Mouse (Mus musculus): ENCODE results near the gene Nagpa. TPM values are rescaled to one million over a fixed set of nuclear protein-coding genes. Genes with fewer than 3 reads are reported as not detected.

The Nagpa gene
- polyA plus RNA-seq, 1 experiment from 2014 or later: 21.9 TPM

DNA sequence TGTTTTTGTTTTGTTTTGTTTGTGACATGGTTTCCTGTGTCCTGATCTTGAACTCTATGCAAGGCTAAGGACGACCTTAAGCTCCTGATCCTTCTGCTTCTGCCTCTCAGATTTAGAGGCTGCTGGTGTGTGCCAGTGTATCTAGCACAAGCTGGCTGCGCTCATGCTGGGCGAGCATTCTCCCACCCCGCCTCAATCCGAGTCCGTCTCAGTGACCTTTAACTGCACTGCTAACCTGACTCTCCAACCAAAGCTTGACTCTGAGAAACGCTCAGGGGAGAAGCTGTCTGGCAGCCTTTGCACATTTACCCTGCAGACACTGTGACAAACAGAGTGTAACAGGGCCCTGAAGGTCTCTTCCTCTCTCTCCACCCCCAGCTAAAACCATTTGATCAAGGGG, 18.1 kb downstream of the Nagpa start:
- H3K9me3 ChIP-seq: no peaks in the 10 kb centered on the region

DNA sequence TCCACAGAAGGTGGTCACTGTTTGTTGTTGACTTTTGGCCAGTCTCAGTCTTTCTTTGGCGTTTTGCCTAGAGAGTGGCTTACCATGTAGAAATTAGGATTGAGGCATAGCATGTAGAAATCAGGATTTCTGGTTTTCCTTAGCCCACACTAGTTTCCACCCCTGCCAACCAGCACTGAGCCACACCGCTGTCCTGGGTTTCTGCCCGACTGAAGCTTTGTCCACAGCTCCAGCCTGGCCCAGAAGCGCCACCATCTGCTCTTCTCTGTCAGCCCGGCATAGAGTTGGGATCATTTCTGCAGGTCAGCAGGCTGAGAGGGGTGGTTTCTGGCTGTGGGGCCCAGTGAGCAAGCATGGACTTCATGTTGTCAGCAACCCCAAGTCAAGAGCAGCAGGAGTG, 18.9 kb downstream of the Nagpa start:
- Histone ChIP-seq H3K4me3 (no peak overlapping the region), H3K27me3 (0 out of 2 replicates have a peak, but pooled peaks cover 3% of the 10 kb centered on the region), H3K36me3 (no peaks in the 10 kb centered on the region), H3K9ac (no peak overlapping the region), H3K9me3 (no peaks in the 10 kb centered on the region), H3K4me1 (no peaks in the 10 kb centered on the region), H3K4me2 (no peak overlapping the region), H3K27ac (no peak overlapping the region)
- no peak for ATAC-seq (ENCODE audit: insufficient number of reproducible peaks, low FRiP score, low TSS enrichment, low read depth)
- 80% methylated on average over 5 of the region's 5 CpGs for WGBS

More for the DNA sequence above, 18.1 kb downstream of the Nagpa start:
- 73% methylated on average over 7 of the region's 7 CpGs for WGBS
- H3K4me3 ChIP-seq: no peak overlapping the region
- ATAC-seq (ENCODE audit: insufficient number of reproducible peaks, low FRiP score, low TSS enrichment, low read depth): no peak
- H3K4me2 ChIP-seq: no peak overlapping the region
- 0 out of 2 replicates have a peak, but pooled peaks cover 2% of the 10 kb centered on the region for H3K27me3 ChIP-seq
- no peak overlapping the region for H3K27ac ChIP-seq
- H3K36me3 ChIP-seq: no peaks in the 10 kb centered on the region
- no peaks in the 10 kb centered on the region for H3K4me1 ChIP-seq
- no peak overlapping the region for H3K9ac ChIP-seq

DNA sequence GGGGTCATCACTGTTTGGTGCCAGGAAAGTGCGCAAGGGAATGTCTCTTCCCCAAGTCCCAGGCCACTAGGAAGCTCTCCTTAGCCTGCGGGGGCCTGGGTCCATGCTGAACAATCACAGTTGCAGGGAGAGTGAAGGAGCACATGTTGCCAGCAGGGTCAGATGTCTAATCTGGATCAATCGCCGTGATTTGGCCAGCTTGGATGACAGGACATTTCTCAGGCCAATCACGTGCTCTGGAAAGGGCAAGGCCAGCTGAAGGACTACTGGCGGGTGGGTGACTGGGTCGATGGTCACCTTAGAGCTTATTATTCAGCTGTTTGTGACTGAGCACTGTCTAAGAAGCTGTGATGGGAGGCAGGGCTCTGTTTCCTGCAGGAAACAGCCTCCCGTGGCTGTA, 19.7 kb downstream of the Nagpa start:
- H3K4me1 ChIP-seq: no peaks in the 10 kb centered on the region
- H3K27ac ChIP-seq: no peak overlapping the region
- no peaks in the 10 kb centered on the region for H3K36me3 ChIP-seq
- H3K9me3 ChIP-seq: no peaks in the 10 kb centered on the region
- no peak overlapping the region for H3K4me3 ChIP-seq
- no peak overlapping the region for H3K9ac ChIP-seq
- no peak for ATAC-seq (ENCODE audit: insufficient number of reproducible peaks, low FRiP score, low TSS enrichment, low read depth)
- WGBS: 54% methylated on average over 8 of the region's 8 CpGs
- no peak overlapping the region for H3K4me2 ChIP-seq
- H3K27me3 ChIP-seq: 0 out of 2 replicates have a peak, but pooled peaks cover 3% of the 10 kb centered on the region

DNA sequence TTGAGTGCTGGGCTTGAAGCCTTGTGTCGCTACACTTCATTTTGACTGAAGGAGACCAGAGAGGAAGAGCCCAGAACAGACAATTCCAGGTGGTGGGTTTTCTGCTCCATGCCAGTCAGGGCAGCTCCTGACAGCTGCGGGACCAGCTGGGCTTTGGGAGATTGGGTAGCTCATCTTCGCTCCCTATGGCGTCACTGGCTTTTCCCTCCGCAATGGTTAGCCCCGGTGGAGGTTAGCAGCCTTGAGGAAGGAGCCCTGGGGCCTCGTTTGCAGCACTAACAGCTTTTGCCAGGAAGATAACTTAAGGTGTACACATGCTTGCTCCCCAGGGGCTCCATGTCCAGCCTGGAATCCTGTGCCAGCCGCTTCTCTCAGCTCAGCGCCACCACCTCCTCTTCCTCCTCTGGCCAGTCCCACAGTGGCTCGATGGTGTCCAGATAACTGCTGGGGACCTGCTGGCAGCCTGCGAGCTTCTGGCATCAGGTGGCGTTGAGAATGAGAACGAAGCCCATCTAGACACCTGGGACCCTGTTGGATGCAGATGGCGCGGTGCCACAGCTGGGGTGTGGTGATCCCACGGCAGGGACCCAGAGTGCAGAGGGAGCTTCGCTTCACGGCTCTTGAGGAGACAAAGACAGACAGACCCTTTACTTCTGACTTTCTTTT, 20.4 kb downstream of the Nagpa start:
- no peak for ATAC-seq (ENCODE audit: insufficient number of reproducible peaks, low FRiP score, low TSS enrichment, low read depth)
- H3K27ac ChIP-seq: no peak overlapping the region
- H3K4me1 ChIP-seq: no peaks in the 10 kb centered on the region
- no peaks in the 10 kb centered on the region for H3K36me3 ChIP-seq
- 0 out of 2 replicates have a peak, but pooled peaks cover 3% of the 10 kb centered on the region for H3K27me3 ChIP-seq
- no peak overlapping the region for H3K9ac ChIP-seq
- H3K4me3 ChIP-seq: no peak overlapping the region
- no peak overlapping the region for H3K4me2 ChIP-seq
- WGBS: 79% methylated on average over 18 of the region's 18 CpGs
- no peaks in the 10 kb centered on the region for H3K9me3 ChIP-seq

DNA sequence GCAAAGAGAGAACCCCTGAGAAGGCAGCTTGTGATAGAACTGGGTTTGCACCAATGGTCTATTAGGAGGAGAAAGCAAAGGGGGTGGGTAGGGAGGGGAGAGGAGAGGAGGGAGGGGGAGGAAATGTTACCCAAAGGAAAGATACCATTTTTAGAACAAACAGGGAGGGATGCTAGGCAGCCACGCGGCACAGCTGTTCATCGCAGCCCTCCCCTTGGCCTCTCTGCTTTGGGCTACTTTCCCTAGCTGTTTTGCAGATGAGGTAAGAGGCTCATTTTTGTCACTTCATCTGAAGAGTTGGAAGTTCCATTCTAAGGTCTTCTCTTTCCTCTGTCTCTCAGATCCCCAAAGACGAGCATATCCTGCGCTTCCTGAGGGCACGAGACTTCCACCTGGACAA, 31.2 kb downstream of the Nagpa start:
- Histone ChIP-seq H3K9me3 (no peaks in the 10 kb centered on the region), H3K27ac (no peak overlapping the region), H3K4me2 (no peak overlapping the region), H3K9ac (no peak overlapping the region), H3K27me3 (no peaks in the 10 kb centered on the region), H3K4me1 (no peaks in the 10 kb centered on the region), H3K36me3 (no peaks in the 10 kb centered on the region), H3K4me3 (no peak overlapping the region)
- 88% methylated on average over 6 of the region's 6 CpGs for WGBS
- no peak for ATAC-seq (ENCODE audit: insufficient number of reproducible peaks, low FRiP score, low TSS enrichment, low read depth)

DNA sequence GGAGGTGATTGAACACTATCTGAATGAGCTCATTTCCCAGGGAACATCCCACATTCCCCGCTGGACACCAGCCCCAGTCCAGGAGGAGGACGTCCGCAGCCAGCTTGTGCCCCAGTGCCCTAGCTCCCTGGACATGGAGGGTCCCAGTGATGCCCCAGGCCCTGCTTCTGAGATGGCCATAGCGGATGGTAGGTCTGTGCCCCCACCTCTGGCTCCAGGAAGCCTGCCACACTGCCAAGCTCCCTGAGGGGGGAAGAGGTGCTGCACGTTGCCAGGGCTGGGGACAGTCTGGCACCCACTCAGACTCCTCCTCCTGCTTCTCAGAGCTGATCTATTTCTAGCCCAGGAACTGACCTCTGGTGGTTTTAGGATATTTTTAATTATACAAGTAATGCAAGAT, 35.0 kb downstream of the Nagpa start:
- H3K9me3 ChIP-seq: no peaks in the 10 kb centered on the region

DNA sequence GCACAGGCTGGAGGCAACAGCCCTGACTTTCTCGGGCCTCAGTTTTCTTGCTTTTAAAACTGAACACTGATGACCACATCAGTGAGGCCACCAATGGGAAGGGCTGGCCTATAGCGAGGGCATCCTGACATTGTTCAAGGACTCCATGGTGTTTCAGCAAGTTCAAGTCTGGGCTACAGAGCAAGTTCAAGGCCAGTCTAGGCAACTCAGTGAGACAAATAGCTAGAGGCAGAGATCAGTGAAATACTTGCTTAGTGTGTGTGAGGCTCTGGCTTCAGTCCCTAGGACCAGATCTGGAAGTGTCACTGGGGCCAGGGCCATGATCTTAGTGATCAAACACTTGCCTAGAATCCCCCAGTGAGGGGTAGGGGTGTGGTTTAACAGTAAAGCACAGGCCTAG, 35.8 kb downstream of the Nagpa start:
- no peak overlapping the region for H3K9ac ChIP-seq
- H3K4me1 ChIP-seq: no peaks in the 10 kb centered on the region
- ATAC-seq (ENCODE audit: insufficient number of reproducible peaks, low FRiP score, low TSS enrichment, low read depth): no peak
- 72% methylated on average over 2 of the region's 2 CpGs for WGBS
- H3K9me3 ChIP-seq: no peaks in the 10 kb centered on the region
- H3K27me3 ChIP-seq: no peaks in the 10 kb centered on the region
- no peak overlapping the region for H3K4me2 ChIP-seq
- no peaks in the 10 kb centered on the region for H3K36me3 ChIP-seq
- no peak overlapping the region for H3K27ac ChIP-seq
- H3K4me3 ChIP-seq: no peak overlapping the region

More for the DNA sequence above, 35.0 kb downstream of the Nagpa start:
- Histone ChIP-seq H3K9ac (no peak overlapping the region), H3K27ac (no peak overlapping the region), H3K4me3 (no peak overlapping the region), H3K4me1 (no peaks in the 10 kb centered on the region), H3K4me2 (no peak overlapping the region), H3K36me3 (no peaks in the 10 kb centered on the region), H3K27me3 (no peaks in the 10 kb centered on the region)
- ATAC-seq (ENCODE audit: insufficient number of reproducible peaks, low FRiP score, low TSS enrichment, low read depth): no peak
- 64% methylated on average over 5 of the region's 5 CpGs for WGBS

DNA sequence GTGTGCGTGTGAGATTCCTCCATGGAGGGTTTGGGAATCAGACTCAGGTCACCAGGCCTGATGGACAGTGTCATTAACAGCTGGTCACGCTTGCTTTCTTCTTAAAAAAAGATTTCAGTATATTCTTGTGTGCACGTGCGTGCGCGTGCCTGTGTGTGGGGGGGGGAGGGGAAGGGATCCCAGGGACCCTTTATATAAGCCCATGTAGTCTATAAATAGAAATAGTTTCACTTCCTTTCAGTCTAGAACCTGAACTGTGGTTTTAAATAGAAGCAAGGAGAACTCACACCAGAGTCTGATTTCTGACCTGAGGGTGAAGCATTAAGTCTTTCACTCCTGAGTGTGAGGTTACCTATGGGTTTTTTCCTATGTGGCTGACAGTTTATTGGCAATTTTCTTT, 39.5 kb downstream of the Nagpa start:
- H3K4me1 ChIP-seq: no peaks in the 10 kb centered on the region
- 74% methylated on average over 6 of the region's 6 CpGs for WGBS
- 0 out of 2 replicates have a peak, but pooled peaks cover 3% of the 10 kb centered on the region for H3K27me3 ChIP-seq
- no peak overlapping the region for H3K4me3 ChIP-seq
- no peak for ATAC-seq (ENCODE audit: insufficient number of reproducible peaks, low FRiP score, low TSS enrichment, low read depth)
- H3K9me3 ChIP-seq: no peaks in the 10 kb centered on the region
- H3K27ac ChIP-seq: no peak overlapping the region
- no peaks in the 10 kb centered on the region for H3K36me3 ChIP-seq
- no peak overlapping the region for H3K9ac ChIP-seq
- no peak overlapping the region for H3K4me2 ChIP-seq

DNA sequence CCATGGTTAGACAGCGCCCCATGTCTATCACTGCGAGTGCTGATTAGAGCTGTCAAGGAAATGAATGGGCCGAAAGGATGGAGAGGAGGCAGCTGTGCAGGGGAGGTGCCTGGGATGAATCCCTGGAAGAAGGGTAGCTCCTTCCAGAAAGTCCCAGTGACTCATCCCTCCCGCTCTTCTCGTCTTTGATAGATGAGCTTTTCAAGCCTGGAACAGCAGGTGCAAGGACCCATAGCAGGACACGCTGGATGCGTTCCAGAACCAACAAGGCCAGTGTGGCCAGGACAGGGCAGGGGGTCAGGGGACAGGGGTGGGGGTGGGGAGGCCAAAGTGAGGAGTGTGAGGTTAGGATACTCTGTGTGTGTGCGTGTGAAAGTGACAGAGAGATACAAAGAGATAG, 44.6 kb downstream of the Nagpa start:
- H3K36me3 ChIP-seq: no peaks in the 10 kb centered on the region
- H3K27me3 ChIP-seq: 0 out of 2 replicates have a peak, but pooled peaks cover 3% of the 10 kb centered on the region
- no peak overlapping the region for H3K9ac ChIP-seq
- H3K27ac ChIP-seq: no peak overlapping the region
- H3K4me2 ChIP-seq: no peak overlapping the region
- H3K4me1 ChIP-seq: no peaks in the 10 kb centered on the region
- WGBS: 82% methylated on average over 8 of the region's 8 CpGs
- ATAC-seq (ENCODE audit: insufficient number of reproducible peaks, low FRiP score, low TSS enrichment, low read depth): no peak
- no peak overlapping the region for H3K4me3 ChIP-seq
- no peaks in the 10 kb centered on the region for H3K9me3 ChIP-seq

DNA sequence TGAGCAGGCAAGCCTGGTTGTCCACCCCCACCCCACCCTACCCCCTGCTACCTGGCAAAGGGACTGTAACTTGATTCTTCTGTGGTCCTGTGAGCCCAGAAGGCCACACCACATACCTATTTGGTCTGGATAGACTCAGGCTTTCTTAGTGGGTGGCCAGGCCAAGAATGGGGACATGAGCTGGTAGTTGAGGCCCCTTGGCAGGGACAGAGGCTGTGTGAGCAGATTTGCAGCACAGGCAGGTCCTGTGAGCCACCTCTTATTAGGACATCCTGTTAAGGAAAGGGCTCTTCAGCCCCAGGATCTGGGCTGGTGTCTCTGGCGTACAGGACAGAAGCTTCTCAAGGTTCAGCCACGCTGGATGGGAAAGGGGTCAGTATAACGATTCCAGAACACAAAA, 46.7 kb downstream of the Nagpa start:
- Histone ChIP-seq H3K4me3 (no peak overlapping the region), H3K27ac (no peak overlapping the region), H3K4me1 (no peaks in the 10 kb centered on the region), H3K4me2 (no peak overlapping the region), H3K27me3 (0 out of 2 replicates have a peak, but pooled peaks cover 1% of the 10 kb centered on the region), H3K9me3 (no peaks in the 10 kb centered on the region), H3K9ac (no peak overlapping the region), H3K36me3 (no peaks in the 10 kb centered on the region)
- WGBS: 77% methylated on average over 3 of the region's 3 CpGs
- no peak for ATAC-seq (ENCODE audit: insufficient number of reproducible peaks, low FRiP score, low TSS enrichment, low read depth)

DNA sequence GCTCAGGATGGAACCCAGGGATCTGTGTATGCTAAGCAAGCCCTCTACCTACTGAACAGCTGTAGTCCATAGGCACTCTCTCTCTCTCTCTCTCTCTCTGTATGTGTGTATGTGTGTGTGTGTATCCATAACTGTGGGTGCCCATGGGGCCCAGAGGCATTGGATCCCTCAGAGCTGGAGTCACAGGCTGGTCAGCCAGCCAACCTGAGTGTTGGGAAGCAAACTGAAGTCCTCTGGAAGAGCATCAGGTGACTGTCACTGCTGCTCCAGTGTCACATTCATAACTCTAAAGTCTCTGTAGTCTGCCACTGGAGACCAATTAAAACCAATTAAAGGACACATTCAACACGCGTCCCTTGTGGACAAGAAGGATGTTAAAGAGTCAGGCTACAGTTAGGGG, 47.3 kb downstream of the Nagpa start:
- 33% methylated on average over 2 of the region's 2 CpGs for WGBS

DNA sequence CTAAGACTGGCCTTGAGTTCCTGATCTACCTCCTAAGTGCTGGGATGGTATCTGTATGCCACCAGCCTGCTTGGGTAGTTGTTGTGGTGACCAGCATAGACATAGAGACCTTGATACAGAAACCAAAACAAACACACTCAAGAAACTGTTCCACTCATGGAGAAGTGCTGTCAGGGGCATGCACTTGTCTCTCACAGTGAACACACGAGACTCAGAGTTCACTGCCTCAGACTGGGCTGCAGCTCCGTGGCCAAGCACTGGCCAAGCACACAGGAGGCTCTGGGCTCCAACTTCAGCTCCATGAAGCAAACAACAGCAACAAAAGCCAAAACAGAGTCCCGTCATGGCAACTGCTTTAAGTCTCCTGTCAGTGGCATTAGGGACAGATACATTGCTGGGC, 48.8 kb downstream of the Nagpa start:
- Histone ChIP-seq H3K27me3 (no peaks in the 10 kb centered on the region), H3K36me3 (no peaks in the 10 kb centered on the region), H3K9me3 (no peaks in the 10 kb centered on the region), H3K9ac (no peak overlapping the region), H3K4me1 (no peaks in the 10 kb centered on the region), H3K4me3 (no peak overlapping the region), H3K27ac (no peak overlapping the region), H3K4me2 (no peak overlapping the region)
- 59% methylated on average over 3 of the region's 3 CpGs for WGBS
- ATAC-seq (ENCODE audit: insufficient number of reproducible peaks, low FRiP score, low TSS enrichment, low read depth): no peak

More for the DNA sequence above, 47.3 kb downstream of the Nagpa start:
- no peak overlapping the region for H3K27ac ChIP-seq
- H3K27me3 ChIP-seq: no peaks in the 10 kb centered on the region
- H3K9me3 ChIP-seq: no peaks in the 10 kb centered on the region
- no peak overlapping the region for H3K9ac ChIP-seq
- no peak overlapping the region for H3K4me2 ChIP-seq
- no peak for ATAC-seq (ENCODE audit: insufficient number of reproducible peaks, low FRiP score, low TSS enrichment, low read depth)
- no peak overlapping the region for H3K4me3 ChIP-seq
- H3K36me3 ChIP-seq: no peaks in the 10 kb centered on the region
- H3K4me1 ChIP-seq: no peaks in the 10 kb centered on the region

Measured in limb, embryonic 15.5 days (tissue).